Comparison of ENCODE assay signal across 15 mouse cellular contexts in genomic region chr1:61530166-61530565, GRCm38 (mm10).
DNase-seq lines count a peak whose midpoint lies in the region; ATAC-seq and TF ChIP-seq lines count a peak whose summit lies in the region.
"Had no signal": no experiment of that assay in that cellular context is flagged by ENCODE, and none has a peak within 500 bp of the region (broad histone marks: within the 10 kb centered on the region; RNA-seq: fewer than 3 reads in every experiment).

No protein-coding gene starts in this region.

- H3K36me3 ChIP-seq in kidney, postnatal 0 days (ENCODE audit: insufficient read depth, low read length): no peaks in the 10 kb centered on the region
- H3K36me3 ChIP-seq in kidney, embryonic 15.5 days: no peaks in the 10 kb centered on the region
- H3K36me3 ChIP-seq in hindbrain, embryonic 11.5 days (ENCODE audit: control insufficient read depth, insufficient read depth, low read length): no peaks in the 10 kb centered on the region
- no peaks in the 10 kb centered on the region for H3K36me3 ChIP-seq in neural tube, embryonic 11.5 days (ENCODE audit: control insufficient read depth, insufficient read depth, low read length)

- no peaks in the 10 kb centered on the region for H3K9me3 ChIP-seq in kidney, postnatal 0 days (replicated peaks; ENCODE audit: low read length)
- H3K9me3 ChIP-seq in kidney, embryonic 15.5 days (replicated peaks): no peaks in the 10 kb centered on the region
- no peaks in the 10 kb centered on the region for H3K9me3 ChIP-seq in hindbrain, embryonic 11.5 days (ENCODE audit: control insufficient read depth, low read length)
- H3K9me3 ChIP-seq in neural tube, embryonic 11.5 days (ENCODE audit: control insufficient read depth, low read length): no peaks in the 10 kb centered on the region

- DNase-seq in kidney, postnatal 0 days (ENCODE audit: low spot score): no peak
- DNase-seq in embryo, embryonic 10.5 days (ENCODE audit: low spot score): peak; percentile 72
- DNase-seq in hindbrain, embryonic 11.5 days (ENCODE audit: low spot score): peak; percentile 50
- peak; percentile 31 for DNase-seq in neural tube, embryonic 11.5 days (ENCODE audit: low spot score)
- DNase-seq in cerebellum, postnatal 25 days: no peak
- no peak for DNase-seq in lung, postnatal 10 days
- DNase-seq in layer of hippocampus, adult 9-11 months: no peak
- DNase-seq: adrenal gland, postnatal 10 days; cerebellum, adult 18-20 months; gastrocnemius, postnatal 25 days; heart, postnatal 36 days; thymus, adult 18-20 months had no signal

- WGBS in kidney, postnatal 0 days: 19% methylated on average over 3 of the region's 3 CpGs
- 17% methylated on average over 3 of the region's 3 CpGs for WGBS in kidney, embryonic 15.5 days
- WGBS in hindbrain, embryonic 11.5 days: 22% methylated on average over 3 of the region's 3 CpGs
- 9% methylated on average over 3 of the region's 3 CpGs for WGBS in neural tube, embryonic 11.5 days

- no peak overlapping the region for H3K4me3 ChIP-seq in kidney, postnatal 0 days (replicated peaks; ENCODE audit: low read depth, low read length)
- no peak overlapping the region for H3K4me3 ChIP-seq in kidney, embryonic 15.5 days (replicated peaks)
- H3K4me3 ChIP-seq in hindbrain, embryonic 11.5 days (ENCODE audit: low read depth, low read length): no peak overlapping the region
- H3K4me3 ChIP-seq in neural tube, embryonic 11.5 days (ENCODE audit: low read depth, low read length): no peak overlapping the region

- H3K27me3 ChIP-seq in kidney, postnatal 0 days (ENCODE audit: insufficient read depth, low read length): no peaks in the 10 kb centered on the region
- H3K27me3 ChIP-seq in kidney, embryonic 15.5 days: no peaks in the 10 kb centered on the region
- no peaks in the 10 kb centered on the region for H3K27me3 ChIP-seq in hindbrain, embryonic 11.5 days (ENCODE audit: control insufficient read depth, insufficient read depth, low read length)
- no peaks in the 10 kb centered on the region for H3K27me3 ChIP-seq in neural tube, embryonic 11.5 days (ENCODE audit: control insufficient read depth, insufficient read depth, low read length)
- H3K27me3 ChIP-seq: Patski had no signal

- no peaks in the 10 kb centered on the region for H3K4me1 ChIP-seq in kidney, postnatal 0 days (replicated peaks; ENCODE audit: insufficient read depth, low read length)
- 0 out of 2 replicates have a peak, but pooled peaks cover 14% of the 10 kb centered on the region for H3K4me1 ChIP-seq in kidney, embryonic 15.5 days
- H3K4me1 ChIP-seq in hindbrain, embryonic 11.5 days (replicated peaks; ENCODE audit: control insufficient read depth, insufficient read depth, low read length): peaks cover 5% of the 10 kb centered on the region; the same call in 1 of the 2 replicates
- peaks cover 8% of the 10 kb centered on the region; the same call in 1 of the 2 replicates for H3K4me1 ChIP-seq in neural tube, embryonic 11.5 days (ENCODE audit: control insufficient read depth, insufficient read depth, low read length)

- H3K27ac ChIP-seq in kidney, postnatal 0 days: 0 out of 2 replicates have a peak overlapping the region, but pooled peaks have one; percentile 2
- no peak overlapping the region for H3K27ac ChIP-seq in kidney, embryonic 15.5 days
- no peak overlapping the region for H3K27ac ChIP-seq in hindbrain, embryonic 11.5 days (ENCODE audit: low read depth, low read length)
- H3K27ac ChIP-seq in neural tube, embryonic 11.5 days (ENCODE audit: low read depth, low read length): no peak overlapping the region
- H3K27ac ChIP-seq: liver, embryonic 14.5 days had no signal

- no peak for ATAC-seq in kidney, postnatal 0 days (replicated peaks; ENCODE audit: low FRiP score, low read depth)
- no peak for ATAC-seq in kidney, embryonic 15.5 days (replicated peaks; ENCODE audit: low FRiP score)
- ATAC-seq in hindbrain, embryonic 11.5 days (ENCODE audit: low FRiP score): no peak
- ATAC-seq in neural tube, embryonic 11.5 days (ENCODE audit: insufficient read depth, low FRiP score, low TSS enrichment): no peak
- ATAC-seq: Patski had no signal

- no peak overlapping the region for H3K9ac ChIP-seq in kidney, postnatal 0 days (ENCODE audit: low read depth, low read length)
- H3K9ac ChIP-seq in kidney, embryonic 15.5 days: no peak overlapping the region
- H3K9ac ChIP-seq in hindbrain, embryonic 11.5 days (ENCODE audit: low read depth, low read length): no peak overlapping the region
- no peak overlapping the region for H3K9ac ChIP-seq in neural tube, embryonic 11.5 days (ENCODE audit: low read length)
- H3K9ac ChIP-seq: liver, embryonic 14.5 days had no signal

- no peak overlapping the region for H3K4me2 ChIP-seq in kidney, postnatal 0 days (ENCODE audit: low read length)
- H3K4me2 ChIP-seq in kidney, embryonic 15.5 days: no peak overlapping the region
- H3K4me2 ChIP-seq in hindbrain, embryonic 11.5 days (replicated peaks; ENCODE audit: low read depth, low read length): no peak overlapping the region
- no peak overlapping the region for H3K4me2 ChIP-seq in neural tube, embryonic 11.5 days (ENCODE audit: low read depth)

- TF ChIP-seq CTCF in kidney, postnatal 0 days (IDR thresholded peaks at IDR 0.05; ENCODE audit: low read depth): no peak

Comparison
In these comparisons a context has a peak if more than half of its experiments do, and no peak if none do; other contexts are left out.
1. DNase-seq: peak in embryo, embryonic 10.5 days (single experiment), hindbrain, embryonic 11.5 days (single experiment) and neural tube, embryonic 11.5 days (single experiment); none in kidney, postnatal 0 days (single experiment), cerebellum, postnatal 25 days (0 of 2), lung, postnatal 10 days (single experiment) and layer of hippocampus, adult 9-11 months (single experiment).